Mouse (Mus musculus): ENCODE data around the gene Ppp1r35. TPM values are rescaled to one million over a fixed set of nuclear protein-coding genes. Genes with fewer than 3 reads are reported as not detected.

Ppp1r35 gene
- polyA plus RNA-seq, 1 experiment from 2014 or later: 14.8 TPM

DNA sequence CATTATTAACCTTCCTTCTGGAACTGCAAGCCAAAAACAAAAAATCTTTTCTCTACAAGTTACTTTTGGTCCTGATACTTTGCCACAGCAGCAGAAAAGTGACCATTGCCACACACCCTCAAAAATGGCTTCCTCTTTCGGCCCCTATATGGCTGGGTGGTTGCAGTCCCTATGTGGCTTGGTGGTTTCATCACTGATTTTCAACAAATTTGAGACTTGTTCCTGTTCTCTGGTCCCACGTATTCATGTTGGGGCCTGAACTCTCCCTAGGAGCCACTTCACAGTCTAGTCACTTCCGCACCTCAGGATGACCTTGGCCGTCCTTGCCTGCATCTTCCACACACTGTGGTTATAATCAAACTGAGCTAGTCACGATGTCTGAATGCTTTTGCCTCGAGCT, 50.0 kb downstream of the Ppp1r35 start:
- Histone ChIP-seq H3K27ac (ENCODE audit: low read length) (peak overlapping the region; percentile 43; the same call in 1 of the 2 replicates), H3K4me3 (ENCODE audit: low read depth, low read length) (no peak overlapping the region), H3K4me1 (ENCODE audit: control insufficient read depth, low read depth, low read length) (peaks cover 3% of the 10 kb centered on the region), H3K4me2 (ENCODE audit: low read depth, low read length) (no peak overlapping the region), H3K36me3 (ENCODE audit: control insufficient read depth, insufficient read depth) (no peaks in the 10 kb centered on the region), H3K27me3 (ENCODE audit: control insufficient read depth, insufficient read depth, low read depth, low read length) (no peaks in the 10 kb centered on the region), H3K9me3 (replicated peaks; ENCODE audit: control insufficient read depth, low read length) (no peaks in the 10 kb centered on the region), H3K9ac (ENCODE audit: low read depth, low read length) (no peak overlapping the region)
- WGBS (ENCODE audit: insufficient replicate concordance): 52% methylated on average over 6 of the region's 6 CpGs
- ATAC-seq (ENCODE audit: low read depth): no peak

Other genes with a start within 250 kb of the Ppp1r35 start
- gene Epo, start 245.6 kb upstream of the Ppp1r35 start, polyA plus RNA-seq (2015; fragmentation: Nextera tagmentation; extraction: Ambion mirVana): 0.81 and 1.2 TPM in 2 replicates
- 125 and 127 TPM in 2 replicates for gene Gnb2, start 245.3 kb upstream of the Ppp1r35 start, polyA plus RNA-seq (2015; fragmentation: Nextera tagmentation; extraction: Ambion mirVana)
- 0.05 TPM in 1 of 2 replicates, not detected in the other for gene Actl6b, start 225.3 kb upstream of the Ppp1r35 start, polyA plus RNA-seq (2015; fragmentation: Nextera tagmentation; extraction: Ambion mirVana)
- 60.5 and 62.5 TPM in 2 replicates for gene Tfr2, start 209.0 kb upstream of the Ppp1r35 start, polyA plus RNA-seq (2015; fragmentation: Nextera tagmentation; extraction: Ambion mirVana)
- gene Mospd3, start 177.8 kb upstream of the Ppp1r35 start, polyA plus RNA-seq (2015; fragmentation: Nextera tagmentation; extraction: Ambion mirVana): 21.3 and 23.1 TPM in 2 replicates
- 15.0 and 21.5 TPM in 2 replicates for gene Pcolce, start 165.1 kb upstream of the Ppp1r35 start, polyA plus RNA-seq (2015; fragmentation: Nextera tagmentation; extraction: Ambion mirVana)
- 0.07 and 0.13 TPM in 2 replicates for gene Fbxo24, start 149.8 kb upstream of the Ppp1r35 start, polyA plus RNA-seq (2015; fragmentation: Nextera tagmentation; extraction: Ambion mirVana)
- gene Lrch4, start 149.7 kb upstream of the Ppp1r35 start, polyA plus RNA-seq (2015; fragmentation: Nextera tagmentation; extraction: Ambion mirVana): 25.1 and 26.8 TPM in 2 replicates
- gene Gm20605, start 149.7 kb upstream of the Ppp1r35 start, polyA plus RNA-seq (2015; fragmentation: Nextera tagmentation; extraction: Ambion mirVana): 5.2 and 6.1 TPM in 2 replicates
- gene Sap25, start 137.5 kb upstream of the Ppp1r35 start, polyA plus RNA-seq (2015; fragmentation: Nextera tagmentation; extraction: Ambion mirVana): 4.5 and 6.7 TPM in 2 replicates
- gene Irs3, start 133.1 kb upstream of the Ppp1r35 start, polyA plus RNA-seq (2015; fragmentation: Nextera tagmentation; extraction: Ambion mirVana): 0.15 TPM in 1 of 2 replicates, not detected in the other
- 29.4 and 30.5 TPM in 2 replicates for gene Agfg2, start 94.1 kb upstream of the Ppp1r35 start, polyA plus RNA-seq (2015; fragmentation: Nextera tagmentation; extraction: Ambion mirVana)
- 0.21 and 0.33 TPM in 2 replicates for gene Nyap1, start 37.2 kb upstream of the Ppp1r35 start, polyA plus RNA-seq (2015; fragmentation: Nextera tagmentation; extraction: Ambion mirVana)
- 59.8 and 64.4 TPM in 2 replicates for gene Tsc22d4, start 33.1 kb upstream of the Ppp1r35 start, polyA plus RNA-seq (2015; fragmentation: Nextera tagmentation; extraction: Ambion mirVana)
- 3.8 and 4.6 TPM in 2 replicates for gene Mepce, start 8.8 kb downstream of the Ppp1r35 start, polyA plus RNA-seq (2015; fragmentation: Nextera tagmentation; extraction: Ambion mirVana)
- 3.8 and 4.0 TPM in 2 replicates for gene Zcwpw1, start 8.9 kb downstream of the Ppp1r35 start, polyA plus RNA-seq (2015; fragmentation: Nextera tagmentation; extraction: Ambion mirVana)
- gene Pilra, start 57.4 kb downstream of the Ppp1r35 start, polyA plus RNA-seq (2015; fragmentation: Nextera tagmentation; extraction: Ambion mirVana): 5.1 and 6.1 TPM in 2 replicates
- gene Pilrb1, start 79.3 kb downstream of the Ppp1r35 start, polyA plus RNA-seq (2015; fragmentation: Nextera tagmentation; extraction: Ambion mirVana): 5.8 and 6.6 TPM in 2 replicates
- gene Pilrb2, start 93.0 kb downstream of the Ppp1r35 start, polyA plus RNA-seq (2015; fragmentation: Nextera tagmentation; extraction: Ambion mirVana): 5.6 and 8.3 TPM in 2 replicates
- 6.2 and 6.8 TPM in 2 replicates for gene Cyp3a13, start 142.8 kb downstream of the Ppp1r35 start, polyA plus RNA-seq (2015; fragmentation: Nextera tagmentation; extraction: Ambion mirVana)
- not detected in 2 replicates for gene Gjc3, start 184.2 kb downstream of the Ppp1r35 start, polyA plus RNA-seq (2015; fragmentation: Nextera tagmentation; extraction: Ambion mirVana)
- gene Azgp1, start 202.7 kb downstream of the Ppp1r35 start, polyA plus RNA-seq (2015; fragmentation: Nextera tagmentation; extraction: Ambion mirVana): 39.1 and 54.9 TPM in 2 replicates
- not detected in 2 replicates for gene Smok3a, start 242.4 kb downstream of the Ppp1r35 start, polyA plus RNA-seq (2015; fragmentation: Nextera tagmentation; extraction: Ambion mirVana)
- not detected in 2 replicates for gene Smok3b, start 242.6 kb downstream of the Ppp1r35 start, polyA plus RNA-seq (2015; fragmentation: Nextera tagmentation; extraction: Ambion mirVana)

Measured in liver, embryonic 16.5 days (tissue).